Mouse (Mus musculus): ENCODE data around the gene Prickle2. TPM values are rescaled to one million over a fixed set of nuclear protein-coding genes. Genes with fewer than 3 reads are reported as not detected.

Prickle2 gene
- total and polyA plus RNA-seq, 3 experiments: 0.05 TPM; not detected in 2

DNA sequence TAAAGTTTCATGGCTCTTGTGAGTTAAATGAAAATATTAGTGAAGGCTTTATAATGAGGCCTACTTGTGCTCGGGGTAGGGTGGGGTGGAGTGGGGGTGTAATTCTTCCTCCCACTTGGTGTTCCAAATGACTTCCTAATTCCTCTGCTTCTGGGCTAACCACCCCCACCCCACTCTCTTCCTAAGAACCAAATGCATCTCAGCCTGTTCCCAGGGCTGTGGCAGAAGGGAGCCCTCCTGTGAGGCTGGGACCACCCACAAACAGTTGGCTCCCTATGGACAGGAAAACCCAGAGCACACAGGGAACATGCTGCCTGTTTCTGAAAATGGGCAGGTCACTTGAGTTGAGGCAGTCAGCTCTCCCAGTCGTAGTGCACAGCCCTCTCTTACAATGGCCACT, 100.8 kb downstream of the Prickle2 start:
- TF ChIP-seq GATA1 (IDR thresholded peaks at IDR 0.05; ENCODE audit: borderline replicate concordance, low read length): no peak

DNA sequence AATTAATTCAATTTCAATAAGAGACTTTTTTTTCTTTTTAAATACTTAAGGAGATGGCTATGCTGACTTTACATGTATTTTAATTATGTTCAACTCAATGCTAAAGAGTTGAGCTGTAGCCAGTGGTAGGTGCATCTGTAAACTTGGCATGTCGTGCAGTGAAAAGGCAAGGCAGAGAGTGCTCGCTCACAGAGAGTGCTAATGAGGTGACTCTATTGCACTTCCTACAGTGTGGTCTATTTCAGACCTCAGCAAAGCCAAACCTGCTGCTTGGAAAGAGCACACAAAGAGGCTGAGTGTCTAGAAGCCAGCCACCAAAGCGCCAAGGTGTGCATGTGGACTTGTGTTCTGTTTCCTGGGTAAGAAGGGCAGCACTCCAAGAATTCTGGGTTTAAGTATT, 109.6 kb downstream of the Prickle2 start:
- Histone ChIP-seq H3K4me1 (ENCODE audit: insufficient read depth, low read depth, low read length) (no peaks in the 10 kb centered on the region), H3K9me3 (replicated peaks) (peaks cover 3% of the 10 kb centered on the region; the same call in 1 of the 2 replicates), H3K27me3 (ENCODE audit: insufficient read depth, low read length) (no peaks in the 10 kb centered on the region), H3K36me3 (replicated peaks) (no peaks in the 10 kb centered on the region), H3K4me3 (ENCODE audit: low read depth, low read length) (no peak overlapping the region)
- no peak for ATAC-seq (ENCODE audit: extremely low read depth, insufficient number of reproducible peaks, low FRiP score, poor library complexity, severe bottlenecking)
- no peak for DNase-seq (ENCODE audit: low spot score)
- no peak for TF ChIP-seq TAL1 (conservative IDR thresholded peaks at IDR 0.05; ENCODE audit: low read depth, low read length)
- no peak for TF ChIP-seq POLR2AphosphoS5 (IDR thresholded peaks at IDR 0.05; ENCODE audit: insufficient replicate concordance, low read depth, low read length)
- no peak for TF ChIP-seq CTCF (IDR thresholded peaks at IDR 0.05; ENCODE audit: low read depth, low read length)
- no peak for TF ChIP-seq GATA1 (IDR thresholded peaks at IDR 0.05; ENCODE audit: borderline replicate concordance, low read length)
- TF ChIP-seq GATA2 (IDR thresholded peaks at IDR 0.05; ENCODE audit: borderline replicate concordance, low read depth, low read length): no peak

More for the DNA sequence above, 100.8 kb downstream of the Prickle2 start:
- ATAC-seq (ENCODE audit: extremely low read depth, insufficient number of reproducible peaks, low FRiP score, poor library complexity, severe bottlenecking) (no peak), DNase-seq (ENCODE audit: low spot score) (no peak)
- Histone ChIP-seq H3K4me1 (ENCODE audit: insufficient read depth, low read depth, low read length) (no peaks in the 10 kb centered on the region), H3K27me3 (ENCODE audit: insufficient read depth, low read length) (no peaks in the 10 kb centered on the region), H3K9me3 (replicated peaks) (0 out of 2 replicates have a peak, but pooled peaks cover 2% of the 10 kb centered on the region), H3K4me3 (ENCODE audit: low read depth, low read length) (no peak overlapping the region), H3K36me3 (replicated peaks) (no peaks in the 10 kb centered on the region)

DNA sequence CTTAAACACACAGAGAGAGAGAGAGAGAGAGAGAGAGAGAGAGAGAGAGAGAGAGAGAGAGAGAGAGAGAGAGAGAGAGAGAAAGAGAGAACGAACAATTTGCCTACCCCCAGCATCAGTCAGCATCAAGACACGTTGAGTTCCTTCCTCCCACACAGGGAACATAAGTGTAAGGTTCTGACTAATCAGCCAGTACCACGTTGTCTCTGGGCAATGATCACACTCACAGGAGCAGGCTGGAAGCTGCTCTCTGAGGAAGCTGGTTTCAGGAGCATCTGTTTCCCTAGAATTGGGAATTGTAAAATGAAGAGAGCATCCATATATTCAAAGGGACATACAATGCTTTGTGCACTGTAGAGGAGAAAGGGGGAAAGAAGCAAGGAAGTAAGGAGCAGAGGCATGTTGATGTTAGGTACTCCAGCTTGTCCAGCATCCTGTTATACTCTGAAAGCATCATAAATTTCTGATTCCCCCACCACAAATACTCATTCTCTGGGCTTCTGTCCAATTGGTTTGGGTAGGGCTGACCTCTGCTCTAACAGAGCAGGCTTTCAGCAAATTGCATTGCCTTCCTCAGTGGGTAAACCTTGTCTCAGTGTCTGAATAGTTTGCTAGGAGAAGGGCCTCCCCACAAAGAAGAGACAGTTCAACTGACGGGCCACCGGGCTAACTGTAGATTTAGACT, 116.4 kb downstream of the Prickle2 start:
- no peak overlapping the region for H3K4me3 ChIP-seq (ENCODE audit: low read depth, low read length)
- no peak for TF ChIP-seq GATA1 (IDR thresholded peaks at IDR 0.05; ENCODE audit: borderline replicate concordance, low read length)
- TF ChIP-seq TAL1 (conservative IDR thresholded peaks at IDR 0.05; ENCODE audit: low read depth, low read length): no peak
- no peak for TF ChIP-seq GATA2 (IDR thresholded peaks at IDR 0.05; ENCODE audit: borderline replicate concordance, low read depth, low read length)
- TF ChIP-seq POLR2AphosphoS5 (IDR thresholded peaks at IDR 0.05; ENCODE audit: insufficient replicate concordance, low read depth, low read length): no peak
- TF ChIP-seq CTCF (IDR thresholded peaks at IDR 0.05; ENCODE audit: low read depth, low read length): no peak
- no peaks in the 10 kb centered on the region for H3K9me3 ChIP-seq (replicated peaks)
- no peaks in the 10 kb centered on the region for H3K27me3 ChIP-seq (ENCODE audit: insufficient read depth, low read length)
- H3K36me3 ChIP-seq (replicated peaks): no peaks in the 10 kb centered on the region
- DNase-seq (ENCODE audit: low spot score): no peak
- no peak for ATAC-seq (ENCODE audit: extremely low read depth, insufficient number of reproducible peaks, low FRiP score, poor library complexity, severe bottlenecking)
- H3K4me1 ChIP-seq (ENCODE audit: insufficient read depth, low read depth, low read length): no peaks in the 10 kb centered on the region

DNA sequence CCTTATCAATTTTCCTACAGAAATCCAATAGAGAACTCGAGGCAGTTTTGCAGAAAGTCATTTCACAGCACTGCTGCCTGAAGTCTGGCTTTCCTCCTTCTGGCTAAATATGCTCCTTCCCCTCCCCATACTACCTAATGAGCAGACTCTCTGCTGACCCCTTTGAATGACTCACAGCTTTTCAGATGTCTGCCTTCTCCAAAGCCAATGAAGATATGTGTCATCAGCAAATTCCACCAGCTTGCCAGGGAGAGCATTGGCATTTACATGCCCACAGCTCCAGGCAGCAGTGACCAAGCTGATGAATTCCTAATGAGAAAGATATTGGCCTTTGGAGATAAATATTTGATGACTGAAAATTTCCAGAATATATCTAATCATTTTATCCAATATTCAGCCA, 121.9 kb downstream of the Prickle2 start:
- H3K4me1 ChIP-seq (ENCODE audit: insufficient read depth, low read depth, low read length): no peaks in the 10 kb centered on the region
- no peaks in the 10 kb centered on the region for H3K9me3 ChIP-seq (replicated peaks)
- ATAC-seq (ENCODE audit: extremely low read depth, insufficient number of reproducible peaks, low FRiP score, poor library complexity, severe bottlenecking) (no peak), DNase-seq (ENCODE audit: low spot score) (no peak)
- no peaks in the 10 kb centered on the region for H3K27me3 ChIP-seq (ENCODE audit: insufficient read depth, low read length)
- no peak for TF ChIP-seq POLR2AphosphoS5 (IDR thresholded peaks at IDR 0.05; ENCODE audit: insufficient replicate concordance, low read depth, low read length)
- TF ChIP-seq TAL1 (conservative IDR thresholded peaks at IDR 0.05; ENCODE audit: low read depth, low read length): no peak
- TF ChIP-seq GATA2 (IDR thresholded peaks at IDR 0.05; ENCODE audit: borderline replicate concordance, low read depth, low read length): no peak
- no peak for TF ChIP-seq CTCF (IDR thresholded peaks at IDR 0.05; ENCODE audit: low read depth, low read length)
- TF ChIP-seq GATA1 (IDR thresholded peaks at IDR 0.05; ENCODE audit: borderline replicate concordance, low read length): no peak
- H3K36me3 ChIP-seq (replicated peaks): no peaks in the 10 kb centered on the region
- H3K4me3 ChIP-seq (ENCODE audit: low read depth, low read length): no peak overlapping the region

DNA sequence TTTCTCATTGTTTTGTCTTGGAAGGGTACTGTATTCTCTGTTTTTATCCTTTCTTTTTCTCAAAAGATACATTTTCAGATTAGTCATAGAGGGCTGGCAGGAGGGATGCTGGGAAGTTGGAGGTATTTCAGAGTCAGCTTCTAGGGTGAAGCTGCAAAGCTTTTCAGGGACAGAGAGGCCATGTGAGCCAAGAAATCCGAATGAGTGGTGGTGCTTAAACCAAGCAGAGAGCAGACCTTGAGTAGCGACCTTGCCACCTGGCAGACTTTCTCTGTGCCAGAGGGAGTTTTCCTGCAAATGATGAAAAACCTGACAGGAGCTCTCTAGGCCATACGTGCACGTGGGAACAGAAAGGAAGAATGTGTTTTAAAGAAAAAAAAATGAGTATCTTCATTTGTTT, 130.7 kb downstream of the Prickle2 start:
- Histone ChIP-seq H3K9me3 (replicated peaks) (peaks cover 3% of the 10 kb centered on the region; the same call in 1 of the 2 replicates), H3K4me1 (ENCODE audit: insufficient read depth, low read depth, low read length) (no peaks in the 10 kb centered on the region), H3K27me3 (ENCODE audit: insufficient read depth, low read length) (no peaks in the 10 kb centered on the region), H3K4me3 (ENCODE audit: low read depth, low read length) (no peak overlapping the region), H3K36me3 (replicated peaks) (no peaks in the 10 kb centered on the region)
- DNase-seq (ENCODE audit: low spot score): no peak
- TF ChIP-seq POLR2AphosphoS5 (IDR thresholded peaks at IDR 0.05; ENCODE audit: insufficient replicate concordance, low read depth, low read length): no peak
- no peak for TF ChIP-seq GATA1 (IDR thresholded peaks at IDR 0.05; ENCODE audit: borderline replicate concordance, low read length)
- no peak for TF ChIP-seq CTCF (IDR thresholded peaks at IDR 0.05; ENCODE audit: low read depth, low read length)
- no peak for TF ChIP-seq TAL1 (conservative IDR thresholded peaks at IDR 0.05; ENCODE audit: low read depth, low read length)
- TF ChIP-seq GATA2 (IDR thresholded peaks at IDR 0.05; ENCODE audit: borderline replicate concordance, low read depth, low read length): no peak
- ATAC-seq (ENCODE audit: extremely low read depth, insufficient number of reproducible peaks, low FRiP score, poor library complexity, severe bottlenecking): no peak

DNA sequence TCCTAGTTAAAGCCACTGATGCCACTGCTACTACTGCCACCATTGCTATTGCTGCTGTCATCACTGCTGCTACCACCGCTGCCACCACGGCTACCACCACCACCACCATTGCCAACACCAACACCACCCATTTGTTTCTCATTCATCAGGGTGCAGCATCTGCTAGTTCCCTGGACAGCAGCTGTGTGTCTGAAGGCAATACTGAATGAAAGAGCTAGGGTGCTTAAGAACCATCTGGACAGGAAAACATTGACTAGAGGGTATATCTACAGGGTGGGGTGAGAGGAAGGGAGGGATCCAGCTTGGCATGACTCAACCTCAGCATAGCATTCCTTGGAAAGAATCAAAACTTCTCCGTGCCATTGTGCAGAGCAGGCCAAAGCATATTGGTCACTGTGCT, 133.8 kb downstream of the Prickle2 start:
- ATAC-seq (ENCODE audit: extremely low read depth, insufficient number of reproducible peaks, low FRiP score, poor library complexity, severe bottlenecking): no peak

More for the DNA sequence above, 133.8 kb downstream of the Prickle2 start:
- Histone ChIP-seq H3K9me3 (replicated peaks) (peaks cover 3% of the 10 kb centered on the region; the same call in 1 of the 2 replicates), H3K36me3 (replicated peaks) (no peaks in the 10 kb centered on the region), H3K27me3 (ENCODE audit: insufficient read depth, low read length) (no peaks in the 10 kb centered on the region), H3K4me1 (ENCODE audit: insufficient read depth, low read depth, low read length) (no peaks in the 10 kb centered on the region), H3K4me3 (ENCODE audit: low read depth, low read length) (no peak overlapping the region)
- no peak for TF ChIP-seq POLR2AphosphoS5 (IDR thresholded peaks at IDR 0.05; ENCODE audit: insufficient replicate concordance, low read depth, low read length)
- no peak for TF ChIP-seq TAL1 (conservative IDR thresholded peaks at IDR 0.05; ENCODE audit: low read depth, low read length)
- no peak for TF ChIP-seq CTCF (IDR thresholded peaks at IDR 0.05; ENCODE audit: low read depth, low read length)
- no peak for TF ChIP-seq GATA1 (IDR thresholded peaks at IDR 0.05; ENCODE audit: borderline replicate concordance, low read length)
- no peak for TF ChIP-seq GATA2 (IDR thresholded peaks at IDR 0.05; ENCODE audit: borderline replicate concordance, low read depth, low read length)
- no peak for DNase-seq (ENCODE audit: low spot score)

All from G1E (cell line).